Mouse (Mus musculus): ENCODE measurements around the gene Slc30a1.

- TF ChIP-seq EP300 (IDR thresholded peaks at IDR 0.05; ENCODE audit: low read depth) = no peak
- TF ChIP-seq CTCF (IDR thresholded peaks at IDR 0.05; ENCODE audit: low read depth) = no peak
These were observed 682 bp upstream of the Slc30a1 start for GRCm38 (mm10) chr1:191905637-191906533.

Measured in liver, embryonic 14.5 days (tissue).